Mouse (Mus musculus) liver, embryonic 14.5 days (tissue): ENCODE data around the gene Taar7a.

ENCODE experiments used
- CTCF ChIP-seq: IDR thresholded peaks from 2 replicates; pipeline ENCODE4 v1.5.1; 2016; ENCODE audit warnings: antibody characterized with exemption, low read depth, control low read depth
- EP300 ChIP-seq: IDR thresholded peaks from 2 replicates; pipeline ENCODE4 v1.6.1; 2016; ENCODE audit warnings: antibody characterized with exemption, low read depth

GRCm38 (mm10) chr10:23948026-23948425 lies 45.3 kb downstream of the Taar7a start:
- TF ChIP-seq CTCF, result no peak
- no peak for TF ChIP-seq EP300
